Mouse (Mus musculus): ENCODE results near the gene Itga6.

DNA sequence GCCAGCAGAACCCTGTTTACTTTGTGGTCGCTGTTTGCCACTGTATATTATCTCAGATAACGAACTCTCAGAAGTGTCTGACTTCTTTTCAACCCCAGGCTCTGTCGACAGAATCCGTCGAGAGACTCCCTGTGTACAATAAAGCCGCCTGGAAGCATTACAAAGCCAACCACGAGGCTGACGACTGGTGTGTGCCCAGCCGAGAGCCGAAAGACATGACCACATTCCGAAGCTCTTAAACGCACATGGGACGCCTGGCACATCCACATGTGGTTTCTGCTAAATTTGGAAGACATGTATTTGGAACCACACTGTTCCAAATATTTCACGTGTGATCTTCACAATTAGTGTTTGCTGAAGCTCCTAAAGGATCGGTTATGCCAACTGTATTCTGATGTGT is 154.5 kb downstream of the Itga6 start:
- TF ChIP-seq CTCF (IDR thresholded peaks at IDR 0.05; ENCODE audit: extremely low read depth, insufficient read depth, insufficient read length, insufficient replicate concordance) (no peak), POLR2A (IDR thresholded peaks at IDR 0.05; ENCODE audit: low read depth, low read length) (no peak)
